Mouse (Mus musculus) ES-E14 (cell line): ENCODE measurements at regions not wholly inside any gene's neighbourhood (a gene's known extent, or its start where the extent isn't known, plus 50 kb on each side); places are given as distances from the start of the nearest gene placed in this dataset.

ENCODE experiments used
- DNase-seq: peaks from one replicate; pipeline ENCODE4 v3.0.0-alpha.2; 2013; ENCODE audit warnings: low read depth, low spot score
- H3K27ac ChIP-seq: 2 replicates; pipeline ENCODE4 v1.5.1; 2012; ENCODE audit warnings: low read depth, mild to moderate bottlenecking, low read length, moderate library complexity, mixed read lengths; ENCODE audit not compliant: poor library complexity, insufficient read depth, severe bottlenecking
- H3K36me3 ChIP-seq: 2 replicates; pipeline ENCODE4 v1.6.1; 2012; ENCODE audit warnings: mild to moderate bottlenecking, low read length, moderate library complexity, mixed read lengths; ENCODE audit not compliant: control insufficient read depth, poor library complexity, insufficient read depth, severe bottlenecking
- H3K4me1 ChIP-seq, 2 experiments: fragments of 150-350 bp in 1 of 2; sonication (generic) in 1 of 2; 2 replicates each; pipeline ENCODE4 v1.6.1; 2012; ENCODE audit warnings: low read length in 2 of 2, mild to moderate bottlenecking in 1 of 2, mixed read lengths in 1 of 2; ENCODE audit not compliant: control insufficient read depth in 2 of 2, insufficient read depth in 2 of 2, poor library complexity in 1 of 2
- H3K4me3 ChIP-seq, 2 experiments: fragments of 150-350 bp in 1 of 2; sonication (generic) in 1 of 2; 2 replicates each; pipeline ENCODE4 v1.5.1; 2012; ENCODE audit warnings: low read length in 2 of 2, low read depth in 1 of 2, mild to moderate bottlenecking in 1 of 2, mixed read lengths in 1 of 2; ENCODE audit not compliant: insufficient read depth in 1 of 2, poor library complexity in 1 of 2, severe bottlenecking in 1 of 2
- H3K9ac ChIP-seq: 2 replicates; pipeline ENCODE4 v1.6.1; 2012; ENCODE audit warnings: low read depth, mild to moderate bottlenecking, low read length, mixed read lengths; ENCODE audit not compliant: poor library complexity, insufficient read depth, severe bottlenecking
- H3K9me3 ChIP-seq: fragments of 150-350 bp; sonication (generic); 2 replicates; pipeline ENCODE4 v1.6.1; 2012; ENCODE audit warnings: low read depth, mild to moderate bottlenecking, low read length; ENCODE audit not compliant: control insufficient read depth, insufficient read depth
- CHD2 ChIP-seq: IDR thresholded peaks from 2 replicates; pipeline ENCODE4 v1.6.1; 2014; ENCODE audit warnings: mild to moderate bottlenecking, low read depth, low read length, inconsistent platforms
- HCFC1 ChIP-seq: IDR thresholded peaks from 2 replicates; pipeline ENCODE4 v1.6.1; 2012; ENCODE audit warnings: low read length, inconsistent platforms, borderline replicate concordance; ENCODE audit not compliant: insufficient read depth
- MAFK ChIP-seq: IDR thresholded peaks from 2 replicates; pipeline ENCODE4 v1.6.1; 2014; ENCODE audit warnings: mild to moderate bottlenecking, low read depth, low read length, inconsistent platforms; ENCODE audit not compliant: insufficient read depth
- ZC3H11A ChIP-seq: IDR thresholded peaks from 2 replicates; pipeline ENCODE4 v1.6.1; 2012; ENCODE audit warnings: low read depth, mild to moderate bottlenecking, inconsistent platforms, low read length, borderline replicate concordance
- ZNF384 ChIP-seq: IDR thresholded peaks from 2 replicates; pipeline ENCODE4 v1.6.1; 2012; ENCODE audit warnings: low read depth, low read length, inconsistent platforms
- in situ Hi-C, 2 experiments: fragments of 600-800 bp; cut with MboI; formaldehyde crosslinking; loops; one replicate each; pipeline ENCODE4 v1.15.1; 2025; ENCODE audit warnings: low sequenced_read_pairs in 2 of 2, inconsistent platforms in 1 of 2; ENCODE audit not compliant: unreplicated experiment in 2 of 2

- no peak overlapping the region for H3K9ac ChIP-seq
- H3K36me3 ChIP-seq = no peaks in the 10 kb centered on the region
- H3K4me3 ChIP-seq = no peak overlapping the region
- no peaks in the 10 kb centered on the region for H3K4me1 ChIP-seq
- H3K27ac ChIP-seq = no peak overlapping the region
- DNase-seq = peak; percentile 7
- in situ Hi-C loops = no loop called here
- no peaks in the 10 kb centered on the region for H3K9me3 ChIP-seq
- TF ChIP-seq MAFK (no peak), ZC3H11A (no peak), ZNF384 (no peak), CHD2 (no peak), HCFC1 (no peak)
Observed at GRCm38 (mm10) chr14:96962426-96963073, 443.6 kb upstream of the Klhl1 start.

GRCm38 (mm10) chr14:96956115-96956514 is 437.2 kb upstream of the Klhl1 start:
- Histone ChIP-seq H3K9me3 (no peaks in the 10 kb centered on the region), H3K9ac (no peak overlapping the region), H3K4me1 (no peaks in the 10 kb centered on the region), H3K36me3 (no peaks in the 10 kb centered on the region), H3K4me3 (no peak overlapping the region), H3K27ac (no peak overlapping the region)
- in situ Hi-C loops = no loop called here
- no peak for DNase-seq
- TF ChIP-seq CHD2 (no peak), ZC3H11A (no peak), ZNF384 (no peak), MAFK (no peak), HCFC1 (no peak)

GRCm38 (mm10) chr14:96954462-96954861 is 435.6 kb upstream of the Klhl1 start:
- no peak overlapping the region for H3K27ac ChIP-seq
- TF ChIP-seq MAFK (no peak), ZNF384 (peak; percentile 96), HCFC1 (no peak), CHD2 (no peak), ZC3H11A (peak; percentile 67; the same call in 1 of the 2 replicates)
- no peaks in the 10 kb centered on the region for H3K4me1 ChIP-seq
- H3K9me3 ChIP-seq = no peaks in the 10 kb centered on the region
- in situ Hi-C loops = no loop called here
- no peaks in the 10 kb centered on the region for H3K36me3 ChIP-seq
- peak; percentile 3 for DNase-seq
- H3K4me3 ChIP-seq = no peak overlapping the region
- no peak overlapping the region for H3K9ac ChIP-seq

DNA sequence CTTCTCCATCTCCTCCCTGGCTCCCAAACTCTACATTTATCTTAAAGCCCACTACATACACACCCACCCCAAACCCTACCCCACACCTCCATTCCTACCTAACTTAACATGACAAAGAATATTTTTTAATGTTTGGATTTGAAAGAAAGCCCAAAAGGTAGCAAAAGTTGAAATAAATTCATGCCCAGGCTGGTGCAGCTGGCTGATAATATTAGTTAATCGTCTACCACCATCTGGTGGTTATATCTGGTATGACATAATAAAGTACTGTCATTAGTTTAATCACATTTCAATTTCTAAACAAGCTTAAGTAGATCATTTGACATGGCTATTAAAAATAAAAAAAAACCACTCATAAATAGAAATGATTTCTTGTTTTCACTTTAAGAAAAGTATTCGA is 389.8 kb upstream of the Klhl1 start:
- Histone ChIP-seq H3K9ac (no peak overlapping the region), H3K9me3 (no peaks in the 10 kb centered on the region), H3K4me1 (no peaks in the 10 kb centered on the region), H3K36me3 (no peaks in the 10 kb centered on the region), H3K27ac (no peak overlapping the region), H3K4me3 (no peak overlapping the region)
- DNase-seq = peak; percentile 16
- in situ Hi-C loops = loop anchor here in 1 of 2 experiments (25.0 kb wide), 2 partner anchors 571 to 971 kb away; no protein-coding TSS in a partner anchor
- TF ChIP-seq ZC3H11A (peak; percentile 57; the same call in 1 of the 2 replicates), HCFC1 (no peak), ZNF384 (no peak), CHD2 (no peak), MAFK (no peak)

DNA sequence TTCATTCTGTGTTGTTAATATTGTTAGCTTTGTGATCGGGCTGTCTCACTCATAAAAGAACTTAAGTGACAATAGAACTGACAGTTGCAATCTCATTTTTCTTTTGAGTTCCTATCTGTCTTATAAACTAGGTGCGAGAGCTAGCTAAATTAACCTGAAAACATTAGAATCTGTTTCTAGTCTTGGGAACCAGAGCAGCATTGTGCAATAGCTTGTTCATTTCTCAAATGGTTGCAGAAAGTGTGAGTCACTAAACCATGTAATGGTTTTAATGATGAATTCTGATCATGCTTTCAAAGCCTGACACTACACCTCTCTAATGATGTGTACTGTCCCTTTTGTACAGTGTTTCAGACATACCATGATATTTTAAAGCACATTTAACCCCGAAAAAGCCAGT is 360.8 kb upstream of the Klhl1 start:
- no peaks in the 10 kb centered on the region for H3K9me3 ChIP-seq
- H3K4me3 ChIP-seq = no peak overlapping the region
- no peak for DNase-seq
- in situ Hi-C loops = no loop called here
- H3K27ac ChIP-seq = no peak overlapping the region
- H3K9ac ChIP-seq = no peak overlapping the region
- H3K4me1 ChIP-seq = no peaks in the 10 kb centered on the region
- no peaks in the 10 kb centered on the region for H3K36me3 ChIP-seq
- TF ChIP-seq MAFK (no peak), CHD2 (no peak), ZNF384 (no peak), HCFC1 (no peak), ZC3H11A (no peak)
